Mouse (Mus musculus) MEL (cell line): ENCODE measurements around the gene Tprn. TPM values are rescaled to one million over a fixed set of nuclear protein-coding genes. Genes with fewer than 3 reads are reported as not detected.

Experiments used
- DNase-seq: peaks from one replicate; pipeline ENCODE4 v3.0.0; 2011; ENCODE audit warnings: low read depth, low spot score
- H3K27ac ChIP-seq: 2 replicates; pipeline ENCODE4 v1.5.1; 2012; ENCODE audit warnings: low read depth, mild to moderate bottlenecking, control low read depth, low read length, moderate library complexity; ENCODE audit not compliant: control insufficient read depth
- H3K27me3 ChIP-seq, 2 experiments: fragments of 150-350 bp in 1 of 2; sonication (generic) in 1 of 2; 2 replicates each; pipeline ENCODE4 v1.6.1; 2012; ENCODE audit warnings: low read length in 2 of 2, mild to moderate bottlenecking in 2 of 2, improper control_type of control experiment in 1 of 2, moderate library complexity in 1 of 2; ENCODE audit not compliant: insufficient read depth in 2 of 2, control insufficient read depth in 1 of 2
- H3K36me3 ChIP-seq, 2 experiments: 2 replicates each; pipeline ENCODE4 v1.6.1; 2012 to 2014; ENCODE audit warnings: low read length in 2 of 2, improper control_type of control experiment in 1 of 2, inconsistent platforms in 1 of 2, mild to moderate bottlenecking in 1 of 2; ENCODE audit not compliant: insufficient read depth in 2 of 2, control insufficient read depth in 1 of 2
- H3K4me1 ChIP-seq, 2 experiments: fragments of 150-350 bp in 1 of 2; sonication (generic) in 1 of 2; 2 replicates each; pipeline ENCODE4 v1.6.1; 2012; ENCODE audit warnings: low read length in 2 of 2, improper control_type of control experiment in 1 of 2, mild to moderate bottlenecking in 1 of 2; ENCODE audit not compliant: insufficient read depth in 2 of 2, control insufficient read depth in 1 of 2
- H3K4me3 ChIP-seq, 2 experiments: fragments of 150-350 bp in 1 of 2; sonication (generic) in 1 of 2; 2 replicates each; pipeline ENCODE4 v1.5.1; 2012; ENCODE audit warnings: low read depth in 2 of 2, low read length in 2 of 2, mild to moderate bottlenecking in 2 of 2, moderate library complexity in 2 of 2, control low read depth in 1 of 2, improper control_type of control experiment in 1 of 2; ENCODE audit not compliant: control insufficient read depth in 1 of 2, insufficient read depth in 1 of 2
- H3K79me2 ChIP-seq: 2 replicates; pipeline ENCODE4 v1.6.1; 2012; ENCODE audit warnings: mild to moderate bottlenecking, low read length, moderate library complexity; ENCODE audit not compliant: control insufficient read depth, poor library complexity, insufficient read depth
- H3K9ac ChIP-seq: 2 replicates; pipeline ENCODE4 v1.6.1; 2012; ENCODE audit warnings: low read depth, mild to moderate bottlenecking, control low read depth, low read length, moderate library complexity; ENCODE audit not compliant: control insufficient read depth, poor library complexity, severe bottlenecking
- H3K9me3 ChIP-seq: fragments of 150-350 bp; sonication (generic); replicated peaks from 2 replicates; pipeline ENCODE4 v1.6.1; 2012; ENCODE audit warnings: mild to moderate bottlenecking, low read length, improper control_type of control experiment, moderate library complexity; ENCODE audit not compliant: insufficient read depth
- CHD1 ChIP-seq: IDR thresholded peaks from 2 replicates; pipeline ENCODE4 v1.6.1; 2012; ENCODE audit warnings: low read depth, mild to moderate bottlenecking, inconsistent platforms, low read length, improper control_type of control experiment
- E2F4 ChIP-seq: IDR thresholded peaks from 2 replicates; pipeline ENCODE4 v1.6.1; 2011; ENCODE audit warnings: low read depth, low read length, improper control_type of control experiment, borderline replicate concordance
- EP300 ChIP-seq, 2 experiments: IDR thresholded peaks; 2 replicates each; pipeline ENCODE4 v1.6.1; 2011; ENCODE audit warnings: improper control_type of control experiment in 2 of 2, low read length in 2 of 2, low read depth in 1 of 2, mild to moderate bottlenecking in 1 of 2
- GABPA ChIP-seq: IDR thresholded peaks from 2 replicates; pipeline ENCODE4 v1.6.1; 2012; ENCODE audit warnings: low read depth, mild to moderate bottlenecking, inconsistent platforms, low read length, improper control_type of control experiment, moderate library complexity
- GATA1 ChIP-seq: IDR thresholded peaks from 2 replicates; pipeline ENCODE4 v1.6.1; 2011; ENCODE audit warnings: low read depth, low read length, improper control_type of control experiment
- JUND ChIP-seq: IDR thresholded peaks from 2 replicates; pipeline ENCODE4 v1.6.1; 2011; ENCODE audit warnings: low read depth, mild to moderate bottlenecking, improper control_type of control experiment, low read length
- MAZ ChIP-seq: IDR thresholded peaks from 2 replicates; pipeline ENCODE4 v1.6.1; 2012; ENCODE audit warnings: low read depth, mild to moderate bottlenecking, inconsistent platforms, low read length, improper control_type of control experiment
- MEF2A ChIP-seq: IDR thresholded peaks from 2 replicates; pipeline ENCODE4 v1.6.1; 2014; ENCODE audit warnings: low read depth, mild to moderate bottlenecking, inconsistent platforms, low read length, improper control_type of control experiment; ENCODE audit not compliant: poor library complexity, insufficient replicate concordance, severe bottlenecking; ENCODE audit errors: extremely low read depth
- MYB ChIP-seq: IDR thresholded peaks from 2 replicates; pipeline ENCODE4 v1.6.1; 2011; ENCODE audit warnings: mild to moderate bottlenecking, low read depth, low read length, improper control_type of control experiment
- MYC ChIP-seq: IDR thresholded peaks from 2 replicates; pipeline ENCODE4 v1.6.1; 2011; ENCODE audit warnings: low read depth, mild to moderate bottlenecking, low read length, improper control_type of control experiment, moderate library complexity
- NELFE ChIP-seq: IDR thresholded peaks from 2 replicates; pipeline ENCODE4 v1.6.1; 2011; ENCODE audit warnings: low read depth, low read length, improper control_type of control experiment
- POLR2AphosphoS5 ChIP-seq: IDR thresholded peaks from 2 replicates; pipeline ENCODE4 v1.6.1; 2012; ENCODE audit warnings: low read depth, borderline replicate concordance, mild to moderate bottlenecking, inconsistent platforms, low read length, moderate library complexity, mixed read lengths
- RAD21 ChIP-seq: IDR thresholded peaks from 2 replicates; pipeline ENCODE4 v1.6.1; 2011; ENCODE audit warnings: mild to moderate bottlenecking, low read depth, low read length, improper control_type of control experiment
- SMC3 ChIP-seq: IDR thresholded peaks from 2 replicates; pipeline ENCODE4 v1.6.1; 2011; ENCODE audit warnings: low read depth, low read length, improper control_type of control experiment
- TCF12 ChIP-seq: IDR thresholded peaks from 2 replicates; pipeline ENCODE4 v1.6.1; 2014; ENCODE audit warnings: low read depth, mild to moderate bottlenecking, inconsistent platforms, low read length, improper control_type of control experiment, moderate library complexity
- UBTF ChIP-seq: IDR thresholded peaks from 2 replicates; pipeline ENCODE4 v1.6.1; 2012; ENCODE audit warnings: low read depth, mild to moderate bottlenecking, inconsistent platforms, low read length, improper control_type of control experiment, moderate library complexity, borderline replicate concordance; ENCODE audit not compliant: insufficient read depth
- USF2 ChIP-seq, 2 experiments: IDR thresholded peaks; 2 replicates each; pipeline ENCODE4 v1.6.1; 2011 to 2012; ENCODE audit warnings: improper control_type of control experiment in 2 of 2, low read length in 2 of 2, borderline replicate concordance in 1 of 2, inconsistent platforms in 1 of 2, low read depth in 1 of 2, mild to moderate bottlenecking in 1 of 2; ENCODE audit not compliant: insufficient read depth in 1 of 2
- ZMIZ1 ChIP-seq: IDR thresholded peaks from 2 replicates; pipeline ENCODE4 v1.6.1; 2012; ENCODE audit warnings: low read depth, mild to moderate bottlenecking, inconsistent platforms, low read length, improper control_type of control experiment, moderate library complexity
- polyA plus RNA-seq, 2 experiments: library from polyadenylated mRNA; stranded (reverse) in 1 of 2; unstranded in 1 of 2; fragments of >175 nt in 1 of 2; fragments of >200 nt in 1 of 2; gene quantifications; 2 replicates each; pipeline versions ENCODE4 v1.2.1 to v1.2.4; 2012; ENCODE audit warnings: low replicate concordance in 2 of 2, low read depth in 1 of 2; ENCODE audit not compliant: insufficient read length in 2 of 2, insufficient read depth in 1 of 2, missing spikeins in 1 of 2
- total RNA-seq: library from RNA; depleted of rRNA; stranded (reverse); fragments of 300-350 nt; gene quantifications from 2 replicates; pipeline ENCODE4 v1.2.3, GENCODE M21; 2012

Tprn gene
- total and polyA plus RNA-seq, 3 experiments: 32.9 to 50.8 TPM; not detected in 1

DNA sequence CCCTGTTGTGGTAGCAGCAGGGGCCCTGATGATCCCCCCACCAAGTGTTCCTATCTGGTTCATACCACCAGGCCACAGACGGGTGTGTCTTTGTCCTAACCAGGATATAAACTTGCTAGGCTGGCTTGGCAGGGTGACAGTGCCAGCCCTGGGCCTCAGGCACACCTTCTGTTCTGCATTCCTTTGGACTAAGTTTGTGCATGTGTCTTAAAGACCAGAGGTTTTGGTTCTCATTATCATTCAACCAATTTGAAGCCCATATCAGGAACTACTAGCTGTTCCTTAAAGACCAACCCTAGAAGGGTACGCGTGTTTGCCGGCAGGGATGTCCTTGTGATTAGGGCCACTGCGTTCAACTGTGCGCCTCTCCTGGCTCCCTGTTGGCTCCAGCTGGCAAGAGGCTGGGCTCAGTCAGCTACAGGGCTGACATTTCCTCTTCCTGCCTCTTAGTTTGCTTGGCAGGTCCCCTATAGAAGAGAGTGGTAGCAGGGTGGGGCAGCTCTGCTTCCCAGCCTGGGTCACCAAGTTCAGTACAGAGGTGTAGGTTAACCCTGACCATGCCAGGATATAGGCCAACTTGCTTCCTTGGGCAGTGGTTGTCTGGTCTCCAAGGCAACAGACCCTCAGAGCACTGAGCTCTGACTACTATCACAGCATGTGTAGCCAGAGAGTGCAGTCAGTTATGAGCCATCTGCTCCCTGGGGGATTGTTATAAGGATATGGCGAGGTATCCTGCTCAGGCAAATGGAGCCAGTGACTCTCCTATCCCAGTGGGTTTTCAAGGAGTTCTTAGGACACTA is 24.6 kb downstream of the Tprn start (continued):
- no peak for TF ChIP-seq USF2 (IDR thresholded peaks at IDR 0.05; ENCODE audit: borderline replicate concordance in 1 of 2, insufficient read depth in 1 of 2, low read depth in 1 of 2, low read length in 2 of 2)
- TF ChIP-seq NELFE: peak; percentile 40; the same call in 1 of the 2 replicates
- TF ChIP-seq GATA1: no peak
- TF ChIP-seq MYC: 0 out of 2 replicates have a peak, but pooled peaks have one; percentile 31
- no peak for TF ChIP-seq E2F4
- peak; percentile 23; the same call in 1 of the 2 replicates for TF ChIP-seq SMC3
- no peak for TF ChIP-seq CHD1
- no peak for TF ChIP-seq ZMIZ1
- TF ChIP-seq UBTF: no peak
- TF ChIP-seq MYB: no peak
- TF ChIP-seq EP300 (IDR thresholded peaks at IDR 0.05; ENCODE audit: low read depth in 1 of 2, low read length in 2 of 2): peak in 1 of 2 experiments; percentile 50; a peak in 2 of 4 replicates

DNA sequence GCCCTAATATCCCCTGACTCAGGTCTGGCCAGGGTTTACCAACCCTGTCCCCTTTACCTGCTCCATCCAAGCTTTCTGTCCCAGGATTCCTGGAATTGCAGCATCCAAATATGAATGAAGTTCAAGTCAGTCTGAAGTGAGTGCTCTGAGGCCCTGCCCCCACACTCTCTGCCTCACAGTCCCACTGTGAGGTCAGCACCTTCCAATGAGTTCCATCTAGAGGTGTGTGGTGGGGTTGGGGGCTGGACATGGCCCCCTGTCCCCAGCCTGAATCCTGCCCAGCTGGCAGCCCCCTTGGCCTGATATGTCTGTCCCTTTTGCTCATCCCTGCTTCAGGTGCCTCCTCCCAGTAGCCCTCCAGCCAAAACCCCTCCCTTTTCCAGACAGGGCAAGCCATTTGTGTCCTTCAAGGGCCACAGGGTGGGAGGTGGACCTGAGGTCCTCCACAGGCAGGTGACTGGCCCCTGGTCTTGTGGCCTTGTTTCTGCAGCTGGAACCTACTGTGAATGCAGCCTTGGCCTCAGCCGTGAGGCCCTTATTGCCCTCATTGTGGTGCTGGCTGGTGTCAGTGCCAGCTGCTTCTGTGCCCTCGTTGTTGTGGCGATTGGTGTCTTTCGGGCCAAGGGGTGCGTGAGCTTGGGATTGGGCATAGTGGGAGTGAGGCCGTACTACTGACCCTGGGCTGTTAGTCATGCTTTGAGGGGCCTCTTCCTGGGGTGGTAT is 25.7 kb downstream of the Tprn start, which contains the start of gene Tmem210:
Gene Tmem210 (plus strand): TSS at position 219 of the 723 bp plus-strand sequence.
- no peak for DNase-seq
- Histone ChIP-seq H3K4me3 (no peak within 1 kb of the TSS), H3K27me3 (no peaks in the 10 kb centered on the region), H3K9me3 (no peaks in the 10 kb centered on the region), H3K4me1 (peaks cover 7 to 35% of the 10 kb centered on the region in 2 experiments), H3K9ac (no peak within 1 kb of the TSS), H3K27ac (peak within 1 kb of the TSS; percentile 50), H3K79me2 (no peaks in the 10 kb centered on the region), H3K36me3 (peaks cover 0 to 11% of the 10 kb centered on the region in 2 experiments; a peak in 2 of 4 replicates)
- TF ChIP-seq RAD21: no peak
- TF ChIP-seq NELFE: no peak
- TF ChIP-seq TCF12: no peak
- TF ChIP-seq GABPA: no peak
- TF ChIP-seq SMC3: no peak
- TF ChIP-seq MEF2A: no peak
- no peak for TF ChIP-seq CHD1
- TF ChIP-seq MAZ: no peak
- no peak for TF ChIP-seq UBTF
- no peak for TF ChIP-seq ZMIZ1
- no peak for TF ChIP-seq EP300 (IDR thresholded peaks at IDR 0.05; ENCODE audit: low read depth in 1 of 2, low read length in 2 of 2)
- no peak for TF ChIP-seq POLR2AphosphoS5
- TF ChIP-seq JUND: no peak
